Mouse (Mus musculus) right cerebral cortex, postnatal 14 days (tissue): ENCODE data around the gene Mlh1.

Experiments used
- DNase-seq: peaks from one replicate; pipeline ENCODE4 v3.0.0; 2022

The Mlh1 gene

DNA sequence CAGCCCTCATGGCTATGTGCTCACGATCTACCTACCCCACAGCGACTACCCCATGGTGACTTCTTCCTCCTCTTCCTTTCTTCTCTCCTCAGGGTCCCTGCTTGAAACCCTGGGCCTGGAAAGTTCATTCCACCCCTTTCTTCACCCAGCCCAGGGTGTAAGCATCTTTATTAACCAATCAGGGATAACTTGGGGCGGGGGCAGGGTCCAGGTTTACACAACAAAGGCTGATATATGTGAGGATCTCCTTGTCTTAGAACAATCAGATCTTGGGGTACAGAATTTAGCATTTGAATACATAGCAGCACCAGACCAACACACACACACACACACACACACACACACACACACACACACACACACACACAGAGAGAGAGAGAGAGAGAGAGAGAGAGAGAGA is 13.5 kb upstream of the Mlh1 start:
- DNase-seq: no peak

DNA sequence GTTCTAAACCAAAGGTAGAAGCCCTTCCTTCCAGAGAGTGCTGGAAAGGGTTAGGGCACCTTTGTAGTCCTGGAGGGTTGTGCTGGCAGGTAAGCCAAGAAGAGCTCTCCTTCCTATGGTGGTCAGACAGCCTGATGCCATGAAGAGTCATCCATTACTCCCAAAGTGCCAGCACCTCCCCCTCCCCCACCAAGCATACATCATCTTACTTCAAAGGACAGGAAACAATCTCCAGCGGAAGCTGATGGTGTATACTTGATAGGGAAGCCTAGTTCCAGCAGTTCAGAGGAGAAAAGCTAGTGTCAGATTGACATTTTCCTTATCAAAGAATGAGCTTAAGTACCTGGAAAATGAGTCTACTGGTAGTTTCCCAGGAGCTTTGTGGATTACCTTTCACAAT is 3.6 kb upstream of the Mlh1 start:
- DNase-seq: no peak

DNA sequence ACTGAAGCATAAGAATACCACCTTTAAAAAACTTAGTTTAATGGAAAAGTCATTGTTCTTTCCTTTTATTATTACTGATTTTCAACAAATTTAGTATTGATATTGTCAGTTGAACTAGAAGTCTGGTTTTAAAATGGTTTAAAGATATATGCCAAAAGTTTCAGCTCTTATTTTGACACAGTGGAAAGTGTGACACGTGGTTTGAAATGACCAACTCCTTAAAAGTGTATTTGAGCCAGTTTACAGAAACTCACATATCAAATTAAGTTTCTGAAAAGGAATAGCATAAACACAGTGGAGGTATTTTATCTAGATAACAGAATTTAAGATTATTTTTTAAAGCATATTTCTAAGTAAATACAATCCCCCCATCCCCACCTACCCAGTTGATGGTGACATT is 2.4 kb upstream of the Mlh1 start:
- no peak for DNase-seq

DNA sequence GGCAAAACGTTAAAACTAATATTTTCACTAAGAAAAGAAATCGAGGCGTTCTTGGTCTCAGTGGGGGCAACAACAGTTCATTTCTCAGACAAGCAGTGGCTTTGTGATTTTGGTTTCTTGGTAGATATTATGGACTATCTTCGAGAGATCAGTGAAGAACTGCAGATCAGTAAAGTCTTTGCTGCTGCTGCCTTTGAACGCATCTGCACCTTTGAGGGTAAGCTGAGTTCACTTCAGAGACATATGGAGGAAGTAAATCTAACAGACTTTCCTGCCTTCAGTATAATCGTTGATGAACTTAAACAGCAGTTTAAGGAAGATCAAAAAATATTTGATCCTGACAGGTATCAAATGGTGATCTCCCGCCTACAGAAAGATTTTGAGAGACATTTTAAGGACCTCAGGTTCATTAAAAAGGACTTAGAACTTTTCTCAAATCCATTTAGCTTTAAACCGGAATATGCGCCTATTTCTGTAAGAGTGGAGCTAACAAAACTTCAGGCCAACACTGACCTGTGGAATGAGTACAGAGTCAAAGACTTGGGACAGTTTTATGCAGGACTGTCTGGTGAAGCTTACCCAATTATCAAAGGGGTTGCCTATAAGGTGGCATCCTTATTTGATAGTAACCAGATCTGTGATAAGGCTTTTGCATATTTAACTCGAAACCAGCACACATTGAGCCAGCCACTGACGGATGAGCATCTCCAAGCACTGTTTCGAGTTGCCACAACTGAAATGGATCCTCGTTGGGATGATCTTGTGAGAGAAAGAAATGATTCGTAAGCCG is 1.6 kb upstream of the Mlh1 start:
- DNase-seq: no peak

DNA sequence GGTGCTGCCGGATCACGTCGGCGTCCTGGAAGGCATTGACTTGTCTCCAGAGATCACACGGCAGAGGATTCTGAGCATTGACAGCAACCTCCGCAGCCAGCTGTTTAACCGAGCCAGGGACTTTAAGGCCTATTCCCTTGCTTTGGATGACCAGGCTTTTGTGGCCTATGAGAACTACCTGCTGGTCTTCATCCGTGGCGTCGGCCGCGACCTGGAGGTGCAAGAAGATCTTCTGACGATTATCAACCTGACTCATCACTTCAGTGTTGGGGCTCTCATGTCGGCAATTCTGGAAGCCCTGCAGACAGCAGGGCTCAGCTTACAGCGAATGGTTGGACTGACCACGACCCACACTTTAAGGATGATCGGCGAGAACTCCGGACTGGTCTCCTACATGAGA is 765 bp upstream of the Mlh1 start:
- peak; percentile 12 for DNase-seq

DNA sequence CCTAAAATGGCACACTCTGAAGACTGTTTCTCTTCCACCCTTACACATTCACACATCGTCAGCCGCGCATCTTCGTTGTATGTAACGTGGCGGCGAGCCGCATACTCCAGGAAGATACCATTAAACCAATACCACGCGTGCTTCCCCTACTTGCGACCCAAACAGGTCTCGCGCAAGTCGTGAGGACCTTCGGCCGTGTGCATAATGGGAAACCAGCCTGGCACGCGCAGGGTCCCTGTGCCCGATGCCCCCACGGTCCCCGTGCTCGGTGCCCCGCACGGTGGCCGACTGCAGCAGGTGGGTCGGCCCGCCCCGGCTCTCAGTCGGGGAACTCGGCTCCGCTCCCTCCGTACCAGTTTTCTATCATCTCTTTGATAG is 546 bp downstream of the Mlh1 start:
- no peak for DNase-seq

DNA sequence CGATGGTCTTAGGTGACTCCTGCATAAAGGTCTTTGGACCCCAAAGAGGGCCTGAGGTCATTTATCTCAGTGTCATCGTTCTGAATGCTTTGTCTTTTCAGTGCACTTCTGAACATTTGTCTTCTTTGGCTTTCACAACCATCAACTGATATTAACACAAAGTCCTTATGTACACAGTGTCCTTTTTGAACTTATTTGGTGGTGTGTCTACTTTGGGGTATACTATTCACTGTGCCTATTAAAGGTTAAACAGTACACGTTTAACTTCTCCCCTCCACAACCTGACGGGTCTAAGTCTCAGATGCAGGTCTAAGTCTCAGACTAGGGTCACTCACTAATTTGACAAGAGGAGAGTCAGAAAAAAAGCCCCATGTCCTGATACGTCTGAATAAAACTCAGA is 985 bp downstream of the Mlh1 start:
- no peak for DNase-seq

DNA sequence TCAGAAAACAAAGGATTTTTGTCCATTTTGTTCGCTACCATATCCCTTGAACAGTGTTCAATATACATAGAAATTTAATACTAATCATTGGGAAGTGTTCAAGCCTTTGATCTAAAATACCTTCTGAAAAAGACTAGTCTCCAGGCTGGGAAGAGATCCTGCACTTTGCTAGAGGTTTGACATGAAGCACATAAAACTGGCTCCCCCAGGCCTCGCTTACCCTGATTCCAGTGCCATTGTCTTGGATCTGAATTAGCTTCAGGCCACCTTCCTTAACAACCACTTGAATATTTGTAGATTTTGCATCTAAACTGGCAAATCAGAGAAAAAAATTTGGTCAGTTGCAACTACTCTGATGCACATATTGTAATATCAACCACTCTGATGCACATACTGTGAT is 3.6 kb downstream of the Mlh1 start:
- DNase-seq: no peak

DNA sequence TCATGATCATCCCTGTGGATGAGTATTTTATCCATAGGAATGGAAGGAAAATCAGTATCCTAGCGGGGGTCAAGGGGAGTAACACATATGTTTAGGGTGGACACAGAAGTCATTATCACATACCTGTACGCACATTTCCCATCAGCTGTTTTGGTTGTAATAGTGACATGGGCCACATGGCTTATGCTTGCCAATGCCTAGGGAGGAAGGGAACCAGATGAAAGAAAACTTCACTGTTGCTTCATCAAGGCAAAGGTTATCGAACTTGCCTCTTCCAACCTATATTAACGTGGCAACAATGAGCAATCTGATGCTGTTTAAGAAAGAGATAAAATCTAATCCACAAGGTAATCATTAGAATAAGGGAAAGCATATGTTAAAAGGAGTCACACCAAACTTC is 10.2 kb downstream of the Mlh1 start:
- DNase-seq: no peak

DNA sequence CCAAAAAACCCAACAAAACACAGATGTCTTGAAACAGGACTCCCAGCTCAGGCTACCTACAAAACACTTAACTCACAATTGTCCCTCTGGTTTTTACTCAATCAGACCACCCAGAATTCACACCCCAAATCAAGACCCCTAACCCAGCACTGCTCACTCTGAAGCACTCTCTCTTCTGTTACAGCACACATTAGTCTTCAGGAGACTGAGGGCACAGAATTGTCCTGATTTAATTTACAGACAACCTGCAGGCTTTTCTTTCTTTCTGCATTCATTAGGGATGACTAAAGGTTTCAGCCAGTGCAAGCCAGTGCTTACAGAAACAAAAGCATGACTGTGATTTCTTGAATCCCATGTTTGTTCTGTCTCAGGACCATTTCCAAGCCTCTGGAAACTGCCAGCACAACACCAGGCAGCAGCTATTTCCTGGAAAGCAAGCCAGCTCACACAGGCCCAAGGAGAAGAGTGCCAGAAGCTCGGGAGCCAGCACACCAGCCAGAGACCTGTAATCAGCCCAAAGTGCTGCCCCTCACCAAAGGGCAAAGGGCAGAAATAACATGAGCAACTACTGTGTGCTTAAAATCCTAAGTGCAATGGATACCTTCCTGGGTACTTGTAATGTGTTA is 11.1 kb downstream of the Mlh1 start:
- DNase-seq: no peak

DNA sequence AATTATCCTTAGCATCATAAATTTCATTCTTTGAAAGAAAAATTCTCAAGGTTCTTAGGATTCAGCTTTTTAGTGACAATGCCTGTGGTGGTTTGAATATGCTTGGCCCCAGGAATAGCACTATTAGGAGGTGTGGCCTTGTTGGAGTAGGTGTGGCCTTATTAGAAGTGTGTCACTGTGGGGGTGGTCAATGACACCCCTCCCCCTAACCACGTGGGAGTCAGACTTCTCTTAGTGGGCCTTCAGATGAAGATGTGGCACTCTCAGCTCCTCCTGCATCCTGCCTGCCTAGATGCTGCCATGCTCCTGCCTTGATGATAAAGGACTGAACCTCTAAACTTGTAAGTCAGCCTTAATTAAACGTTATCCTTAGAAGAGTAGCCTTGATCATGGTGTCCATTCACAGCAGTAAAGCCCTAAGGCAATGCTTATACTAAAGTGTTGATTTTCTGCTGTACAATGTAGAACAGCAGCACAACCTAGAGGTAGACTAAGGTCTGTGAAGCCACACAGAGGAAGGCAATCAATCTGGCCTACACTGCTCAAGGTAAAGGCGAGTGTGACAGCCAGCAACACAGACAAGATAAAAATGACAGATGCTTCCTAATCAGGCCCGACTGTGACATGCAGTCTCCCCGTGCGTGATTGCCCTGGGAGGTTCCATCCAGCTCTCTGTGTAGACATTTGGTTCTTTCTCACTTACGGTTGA is 19.3 kb downstream of the Mlh1 start:
- no peak for DNase-seq

DNA sequence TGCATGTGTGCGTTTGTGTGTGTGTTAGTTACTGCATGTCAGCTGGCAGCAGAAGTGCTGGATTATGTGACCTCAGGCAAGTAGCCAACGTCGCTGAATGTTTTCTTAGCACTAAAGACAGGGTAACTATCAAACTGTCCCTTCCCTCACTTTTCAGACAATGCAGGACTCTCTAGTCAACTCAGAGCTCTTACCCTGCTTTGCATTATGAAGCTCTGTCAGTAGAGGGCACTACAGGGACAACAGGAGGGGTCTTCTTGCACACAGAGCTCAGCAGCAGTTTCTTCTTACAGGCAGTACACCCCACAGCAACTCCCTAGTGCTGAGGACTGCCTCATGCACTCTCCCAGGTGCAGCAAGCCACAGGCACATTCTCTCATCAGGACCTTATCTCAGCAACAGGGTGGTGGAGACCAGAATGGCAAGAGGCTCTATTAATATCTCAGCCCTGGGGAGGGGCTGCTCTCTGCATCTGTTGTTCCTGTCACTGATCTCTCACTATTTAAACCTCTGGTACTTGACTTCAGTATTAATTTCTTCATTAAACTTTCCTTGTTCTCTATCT is 23.8 kb downstream of the Mlh1 start:
- DNase-seq: no peak

DNA sequence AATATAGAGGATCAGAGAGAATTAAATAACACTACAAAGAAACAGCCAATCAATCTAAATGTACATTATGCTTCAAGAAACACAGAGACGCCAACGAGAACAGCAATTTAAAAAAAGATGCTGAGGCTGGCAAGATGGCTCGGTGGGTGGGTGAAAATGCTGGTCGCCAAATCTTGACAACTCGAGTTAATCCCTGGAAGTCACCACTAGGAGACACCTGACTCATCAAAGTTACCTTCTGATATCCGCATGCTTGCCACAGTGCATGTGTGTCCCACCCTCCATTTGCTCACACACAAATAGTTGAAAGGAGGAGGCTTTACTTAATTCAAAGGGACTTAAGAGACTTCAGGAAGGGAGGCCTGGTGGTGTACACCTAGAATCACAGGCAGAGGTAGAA is 26.0 kb downstream of the Mlh1 start:
- no peak for DNase-seq

DNA sequence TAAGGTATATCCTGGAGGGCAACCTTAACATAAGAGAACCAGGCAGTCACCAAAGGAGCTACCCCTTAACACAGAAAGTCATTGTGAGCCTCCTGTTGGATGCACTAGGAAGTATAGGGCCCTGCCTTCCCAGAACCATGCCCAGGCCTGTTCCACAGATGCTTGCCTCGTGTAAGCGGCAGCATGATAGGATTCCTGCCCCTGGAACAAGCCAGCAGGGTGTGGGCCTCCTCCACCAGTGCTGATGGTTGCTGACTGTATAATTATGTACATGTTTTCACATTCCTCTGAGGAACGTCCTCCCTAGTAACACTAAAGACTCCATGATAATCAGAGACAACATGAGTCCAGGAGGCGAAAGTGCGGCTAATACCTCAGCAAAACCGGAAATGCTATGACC is 28.2 kb downstream of the Mlh1 start:
- DNase-seq: no peak

DNA sequence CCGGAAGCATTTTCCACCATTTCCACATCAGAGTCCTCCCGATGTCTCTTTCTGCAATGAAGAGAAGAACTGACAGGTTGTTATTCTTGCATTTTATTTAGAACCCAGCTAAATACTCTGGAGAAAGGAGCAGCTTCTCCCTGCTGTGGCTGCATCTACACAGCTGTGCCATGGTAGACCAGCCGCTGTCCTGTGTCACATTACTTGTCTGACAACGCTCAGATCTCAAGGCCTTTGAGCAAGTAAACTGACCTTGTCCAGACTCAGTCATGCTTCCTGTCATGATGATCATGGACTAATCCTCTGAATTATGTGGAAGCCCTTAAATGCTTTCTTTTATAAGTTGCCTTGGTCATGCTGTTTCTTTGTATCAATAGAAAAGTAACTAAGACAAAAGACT is 31.8 kb downstream of the Mlh1 start:
- no peak for DNase-seq

DNA sequence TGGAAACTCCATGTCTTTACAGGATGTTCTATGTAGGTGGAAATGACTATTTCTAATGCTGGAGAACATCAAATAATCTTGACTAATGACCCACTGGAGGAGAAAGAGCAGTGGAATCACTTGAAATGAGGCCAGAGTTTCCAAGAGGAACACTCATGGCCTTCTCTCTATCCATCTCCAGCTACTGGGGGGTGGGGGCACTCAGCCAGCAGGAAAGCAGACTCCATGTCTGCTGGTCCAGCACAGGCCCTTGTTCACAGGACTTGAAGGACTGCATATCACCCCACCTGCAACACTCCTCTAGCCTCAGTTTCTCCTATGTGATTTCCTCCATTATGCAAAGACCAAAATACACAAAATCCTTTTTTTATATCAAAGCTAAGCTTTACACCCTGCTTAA is 33.9 kb downstream of the Mlh1 start:
- no peak for DNase-seq

DNA sequence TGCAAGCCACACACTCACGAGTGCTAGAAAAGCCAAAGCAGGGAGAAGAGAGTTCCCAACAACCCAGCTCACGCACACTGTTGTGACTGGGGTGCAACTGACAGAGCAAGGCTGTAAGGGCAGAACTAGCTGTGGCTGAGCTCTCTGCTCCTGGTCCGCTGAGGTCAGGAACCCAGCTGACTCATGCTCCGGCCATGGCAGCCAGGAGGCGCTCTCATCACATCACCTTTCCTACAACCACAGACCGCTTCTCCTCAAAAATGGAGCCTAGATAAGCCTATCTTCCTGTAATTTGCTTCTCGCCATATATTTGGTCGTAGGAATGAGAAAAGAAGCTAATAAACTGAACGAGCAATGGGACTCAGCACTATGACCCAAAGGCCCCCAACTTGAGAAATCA is 36.9 kb downstream of the Mlh1 start:
- no peak for DNase-seq

DNA sequence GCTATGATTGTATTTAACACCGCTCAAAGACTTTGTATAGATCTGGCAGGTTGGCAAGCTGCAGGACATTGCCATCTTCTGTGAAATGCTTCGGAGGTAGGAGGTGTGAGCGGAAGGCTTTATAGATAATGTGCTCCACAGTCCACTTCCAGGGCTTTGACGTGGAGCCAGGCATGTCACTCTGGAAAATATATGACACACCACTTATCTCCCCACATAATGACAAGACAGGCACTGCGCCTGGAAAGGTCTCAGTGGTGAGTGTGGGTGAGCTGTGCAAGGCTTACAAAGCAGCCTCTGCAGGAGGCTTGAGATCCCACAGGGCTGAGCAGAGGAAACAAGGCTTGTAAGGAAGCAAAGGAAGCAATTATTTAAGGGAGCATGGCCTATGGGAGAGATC is 43.1 kb downstream of the Mlh1 start:
- DNase-seq: no peak

DNA sequence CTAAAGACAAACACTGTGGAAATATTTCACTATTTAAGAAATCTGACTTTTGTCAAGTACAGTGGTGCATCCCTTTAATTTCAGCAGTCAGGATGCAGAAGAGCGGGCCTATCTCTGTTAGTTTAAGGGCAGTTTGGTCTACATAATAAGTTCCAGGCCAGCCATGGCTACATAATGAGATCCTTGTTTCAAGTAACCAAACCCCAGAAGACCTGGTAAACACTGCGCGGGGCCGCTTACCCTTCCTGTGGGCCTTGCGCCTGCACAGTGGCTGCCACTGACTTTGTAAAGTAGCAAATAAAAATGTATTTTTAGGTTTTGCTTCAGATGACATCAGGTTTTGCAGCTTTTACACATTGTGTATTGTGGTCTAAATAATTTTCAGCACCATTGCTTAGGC is 48.2 kb downstream of the Mlh1 start:
- DNase-seq: no peak

DNA sequence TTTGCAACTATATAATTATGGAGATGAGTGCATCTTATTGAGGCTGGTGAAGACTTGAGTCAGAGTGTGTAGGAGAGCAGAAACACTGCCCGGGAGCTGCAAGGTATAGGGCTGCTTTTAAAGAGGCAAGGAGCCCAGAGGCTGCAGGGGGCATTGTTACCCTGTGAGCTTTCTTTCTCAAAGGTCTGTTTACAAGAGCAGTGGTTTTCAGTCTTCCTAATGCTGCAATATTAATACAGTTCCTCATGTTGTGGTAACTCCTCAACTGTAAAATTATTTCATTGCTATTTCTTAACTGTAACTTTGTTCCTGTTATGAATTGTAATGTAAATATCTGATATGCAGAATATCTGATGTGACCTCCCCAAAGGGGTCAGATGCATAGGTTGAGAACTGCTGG is 50.0 kb downstream of the Mlh1 start:
- DNase-seq: no peak

DNA sequence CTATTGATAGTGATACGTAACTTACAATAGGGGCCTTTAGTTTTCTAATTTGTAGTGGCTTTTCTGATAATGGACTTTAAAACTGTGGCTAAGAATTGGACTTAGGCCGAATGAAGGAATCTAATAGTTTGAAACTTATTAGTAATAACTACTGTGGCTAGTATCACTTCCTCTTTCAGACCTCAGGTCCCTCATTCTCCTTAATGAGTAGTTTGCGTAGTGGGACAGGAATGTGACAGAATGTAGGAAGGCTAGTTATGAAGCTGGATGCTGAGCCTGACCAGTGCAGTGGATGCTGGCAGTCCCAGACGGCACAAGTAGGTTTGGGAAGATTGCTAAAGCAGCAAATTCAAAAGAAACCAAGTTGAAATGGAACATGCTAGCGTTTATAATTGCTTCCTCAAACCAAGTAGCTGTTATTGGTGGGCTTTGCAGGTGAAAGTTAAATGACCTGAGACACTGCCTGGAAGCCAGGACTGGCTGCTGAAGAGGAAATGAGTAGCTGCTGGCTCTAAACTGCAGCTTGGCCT is 51.0 kb downstream of the Mlh1 start:
- DNase-seq: no peak

DNA sequence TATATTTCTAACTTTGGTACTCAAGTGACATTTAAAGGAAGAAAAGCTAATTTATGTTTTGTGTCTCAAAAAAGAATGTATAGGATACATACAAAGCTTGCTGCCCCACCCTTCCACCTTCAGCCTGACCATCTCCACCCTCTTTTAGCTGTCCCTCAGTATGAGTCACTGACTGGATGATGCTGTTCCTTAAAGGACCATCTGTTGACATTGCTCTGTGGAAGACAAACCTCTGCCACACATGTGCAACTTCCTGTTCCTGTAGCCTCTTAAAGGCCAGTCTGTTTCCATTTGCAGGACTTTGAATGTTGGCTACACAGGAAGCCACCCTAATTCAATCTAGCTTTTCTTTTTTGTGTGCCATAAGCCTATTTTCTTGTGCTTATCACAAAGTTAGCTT is 55.2 kb downstream of the Mlh1 start:
- DNase-seq: no peak

DNA sequence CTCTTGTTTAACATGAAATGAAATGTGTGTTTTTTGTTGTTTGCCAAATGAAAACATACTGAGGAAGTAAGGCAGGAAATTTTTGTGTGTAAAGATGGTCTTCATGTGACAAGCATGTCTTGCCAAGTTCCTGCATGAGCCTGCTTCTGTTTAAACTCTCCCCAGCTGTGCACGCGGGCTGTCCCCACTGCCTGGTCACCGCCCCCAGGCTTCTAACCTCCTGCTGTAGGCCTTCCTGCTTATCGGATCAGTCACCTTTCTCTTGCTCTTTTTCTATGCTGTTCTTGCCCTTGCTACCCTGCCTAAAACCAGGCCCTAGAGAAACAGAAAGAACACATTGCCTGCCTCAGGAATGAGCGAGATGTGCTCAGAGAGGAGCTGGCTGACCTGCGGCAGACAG is 58.1 kb downstream of the Mlh1 start:
- no peak for DNase-seq
